Mouse (Mus musculus): ENCODE measurements at regions not wholly inside any gene's neighbourhood (a gene's known extent, or its start where the extent isn't known, plus 50 kb on each side); places are given as distances from the start of the nearest gene placed in this dataset.

GRCm38 (mm10) chr17:15311822-15312221 is 64.8 kb downstream of the Dll1 start:
- Histone ChIP-seq H3K27ac (ENCODE audit: insufficient read depth, low read length) (no peak overlapping the region), H3K9me3 (replicated peaks; ENCODE audit: control insufficient read depth, insufficient read depth, low read length, poor library complexity, severe bottlenecking) (no peaks in the 10 kb centered on the region), H3K36me3 (ENCODE audit: control insufficient read depth, insufficient read depth, low read length, poor library complexity, severe bottlenecking) (no peaks in the 10 kb centered on the region), H3K9ac (ENCODE audit: low read depth, poor library complexity, severe bottlenecking) (no peak overlapping the region), H3K27me3 (ENCODE audit: control insufficient read depth, insufficient read depth, low read length, poor library complexity, severe bottlenecking) (no peaks in the 10 kb centered on the region), H3K4me1 (ENCODE audit: control insufficient read depth, insufficient read depth, low read length) (no peaks in the 10 kb centered on the region), H3K4me3 (ENCODE audit: low read depth, low read length) (no peak overlapping the region)
- TF ChIP-seq EP300 (IDR thresholded peaks at IDR 0.05; ENCODE audit: insufficient read depth, low read depth, low read length) (no peak), CTCF (IDR thresholded peaks at IDR 0.05; ENCODE audit: low read depth, low read length) (no peak), POLR2A (IDR thresholded peaks at IDR 0.05; ENCODE audit: insufficient read depth, low read length) (no peak)

DNA sequence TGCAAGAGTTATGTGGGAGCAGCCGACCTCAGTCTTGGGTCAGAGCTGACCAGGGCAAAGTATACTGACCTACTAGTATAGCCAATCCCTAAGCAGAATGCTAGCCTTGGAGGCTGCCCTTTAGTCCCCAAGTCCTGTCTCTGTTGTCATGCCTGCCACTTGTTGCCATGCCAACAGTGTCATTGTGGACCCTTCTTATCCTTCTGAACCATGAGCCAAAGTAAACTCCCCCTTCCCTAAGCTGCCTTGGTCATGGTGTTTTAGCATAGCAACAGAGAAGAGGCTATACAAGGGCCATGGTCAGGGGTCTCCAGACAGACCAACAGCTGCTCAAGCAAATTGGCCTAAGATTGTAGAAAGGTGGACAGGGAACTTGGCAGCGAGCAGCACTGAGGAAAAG is 66.2 kb downstream of the Dll1 start:
- no peaks in the 10 kb centered on the region for H3K9me3 ChIP-seq (replicated peaks; ENCODE audit: control insufficient read depth, insufficient read depth, low read length, poor library complexity, severe bottlenecking)
- H3K27ac ChIP-seq (ENCODE audit: insufficient read depth, low read length): no peak overlapping the region
- H3K36me3 ChIP-seq (ENCODE audit: control insufficient read depth, insufficient read depth, low read length, poor library complexity, severe bottlenecking): no peaks in the 10 kb centered on the region
- TF ChIP-seq POLR2A (IDR thresholded peaks at IDR 0.05; ENCODE audit: insufficient read depth, low read length) (no peak), EP300 (IDR thresholded peaks at IDR 0.05; ENCODE audit: insufficient read depth, low read depth, low read length) (no peak), CTCF (IDR thresholded peaks at IDR 0.05; ENCODE audit: low read depth, low read length) (no peak)
- H3K9ac ChIP-seq (ENCODE audit: low read depth, poor library complexity, severe bottlenecking): no peak overlapping the region
- no peaks in the 10 kb centered on the region for H3K4me1 ChIP-seq (ENCODE audit: control insufficient read depth, insufficient read depth, low read length)
- H3K4me3 ChIP-seq (ENCODE audit: low read depth, low read length): no peak overlapping the region
- no peaks in the 10 kb centered on the region for H3K27me3 ChIP-seq (ENCODE audit: control insufficient read depth, insufficient read depth, low read length, poor library complexity, severe bottlenecking)

- Histone ChIP-seq H3K36me3 (ENCODE audit: control insufficient read depth, insufficient read depth, low read length, poor library complexity, severe bottlenecking) (no peaks in the 10 kb centered on the region), H3K9me3 (replicated peaks; ENCODE audit: control insufficient read depth, insufficient read depth, low read length, poor library complexity, severe bottlenecking) (no peaks in the 10 kb centered on the region), H3K4me1 (ENCODE audit: control insufficient read depth, insufficient read depth, low read length) (no peaks in the 10 kb centered on the region), H3K27me3 (ENCODE audit: control insufficient read depth, insufficient read depth, low read length, poor library complexity, severe bottlenecking) (no peaks in the 10 kb centered on the region), H3K9ac (ENCODE audit: low read depth, poor library complexity, severe bottlenecking) (no peak overlapping the region), H3K4me3 (ENCODE audit: low read depth, low read length) (no peak overlapping the region), H3K27ac (ENCODE audit: insufficient read depth, low read length) (no peak overlapping the region)
- TF ChIP-seq EP300 (IDR thresholded peaks at IDR 0.05; ENCODE audit: insufficient read depth, low read depth, low read length): no peak
- no peak for TF ChIP-seq CTCF (IDR thresholded peaks at IDR 0.05; ENCODE audit: low read depth, low read length)
- no peak for TF ChIP-seq POLR2A (IDR thresholded peaks at IDR 0.05; ENCODE audit: insufficient read depth, low read length)
Observed at GRCm38 (mm10) chr17:15302110-15302509, 74.6 kb downstream of the Dll1 start.

- Histone ChIP-seq H3K9me3 (replicated peaks; ENCODE audit: control insufficient read depth, insufficient read depth, low read length, poor library complexity, severe bottlenecking) (no peaks in the 10 kb centered on the region), H3K27me3 (ENCODE audit: control insufficient read depth, insufficient read depth, low read length, poor library complexity, severe bottlenecking) (no peaks in the 10 kb centered on the region), H3K36me3 (ENCODE audit: control insufficient read depth, insufficient read depth, low read length, poor library complexity, severe bottlenecking) (no peaks in the 10 kb centered on the region), H3K4me1 (ENCODE audit: control insufficient read depth, insufficient read depth, low read length) (no peaks in the 10 kb centered on the region), H3K27ac (ENCODE audit: insufficient read depth, low read length) (no peak overlapping the region), H3K9ac (ENCODE audit: low read depth, poor library complexity, severe bottlenecking) (no peak overlapping the region), H3K4me3 (ENCODE audit: low read depth, low read length) (no peak overlapping the region)
- no peak for TF ChIP-seq POLR2A (IDR thresholded peaks at IDR 0.05; ENCODE audit: insufficient read depth, low read length)
- TF ChIP-seq CTCF (IDR thresholded peaks at IDR 0.05; ENCODE audit: low read depth, low read length): no peak
- TF ChIP-seq EP300 (IDR thresholded peaks at IDR 0.05; ENCODE audit: insufficient read depth, low read depth, low read length): no peak
Observed at GRCm38 (mm10) chr17:15299743-15300371, 76.8 kb downstream of the Dll1 start.

DNA sequence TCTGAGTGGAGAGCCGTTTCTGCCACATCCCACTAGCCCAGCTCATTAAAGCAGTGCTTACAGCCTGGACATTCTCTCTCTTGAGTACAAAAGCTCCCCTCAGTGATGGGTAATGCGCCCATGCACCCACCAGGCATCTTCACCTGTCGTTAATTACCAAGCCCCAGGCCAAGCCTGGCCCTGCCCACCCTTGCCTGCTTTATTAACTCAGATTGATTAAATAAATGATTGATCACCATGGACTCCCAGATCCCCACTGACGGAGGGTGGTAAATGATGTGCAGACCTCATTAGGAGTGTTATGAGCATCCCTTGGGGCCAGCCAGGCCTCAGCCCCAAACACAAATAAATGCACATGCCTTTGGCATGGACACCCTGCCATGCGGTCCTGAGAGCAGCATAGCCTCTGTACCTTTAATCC is 82.5 kb downstream of the Dll1 start:
- H3K36me3 ChIP-seq (ENCODE audit: control insufficient read depth, insufficient read depth, low read length, poor library complexity, severe bottlenecking): no peaks in the 10 kb centered on the region
- no peaks in the 10 kb centered on the region for H3K9me3 ChIP-seq (replicated peaks; ENCODE audit: control insufficient read depth, insufficient read depth, low read length, poor library complexity, severe bottlenecking)
- no peak overlapping the region for H3K27ac ChIP-seq (ENCODE audit: insufficient read depth, low read length)
- no peak overlapping the region for H3K4me3 ChIP-seq (ENCODE audit: low read depth, low read length)
- TF ChIP-seq EP300 (IDR thresholded peaks at IDR 0.05; ENCODE audit: insufficient read depth, low read depth, low read length) (no peak), CTCF (IDR thresholded peaks at IDR 0.05; ENCODE audit: low read depth, low read length) (no peak), POLR2A (IDR thresholded peaks at IDR 0.05; ENCODE audit: insufficient read depth, low read length) (no peak)
- no peaks in the 10 kb centered on the region for H3K4me1 ChIP-seq (ENCODE audit: control insufficient read depth, insufficient read depth, low read length)
- no peak overlapping the region for H3K9ac ChIP-seq (ENCODE audit: low read depth, poor library complexity, severe bottlenecking)
- H3K27me3 ChIP-seq (ENCODE audit: control insufficient read depth, insufficient read depth, low read length, poor library complexity, severe bottlenecking): no peaks in the 10 kb centered on the region

- no peak overlapping the region for H3K4me3 ChIP-seq (ENCODE audit: low read depth, low read length)
- H3K36me3 ChIP-seq (ENCODE audit: control insufficient read depth, insufficient read depth, low read length, poor library complexity, severe bottlenecking): no peaks in the 10 kb centered on the region
- no peak overlapping the region for H3K9ac ChIP-seq (ENCODE audit: low read depth, poor library complexity, severe bottlenecking)
- no peaks in the 10 kb centered on the region for H3K27me3 ChIP-seq (ENCODE audit: control insufficient read depth, insufficient read depth, low read length, poor library complexity, severe bottlenecking)
- TF ChIP-seq EP300 (IDR thresholded peaks at IDR 0.05; ENCODE audit: insufficient read depth, low read depth, low read length) (no peak), CTCF (IDR thresholded peaks at IDR 0.05; ENCODE audit: low read depth, low read length) (no peak), POLR2A (IDR thresholded peaks at IDR 0.05; ENCODE audit: insufficient read depth, low read length) (no peak)
- no peaks in the 10 kb centered on the region for H3K9me3 ChIP-seq (replicated peaks; ENCODE audit: control insufficient read depth, insufficient read depth, low read length, poor library complexity, severe bottlenecking)
- H3K27ac ChIP-seq (ENCODE audit: insufficient read depth, low read length): no peak overlapping the region
- no peaks in the 10 kb centered on the region for H3K4me1 ChIP-seq (ENCODE audit: control insufficient read depth, insufficient read depth, low read length)
Observed at GRCm38 (mm10) chr17:15292490-15293070, 84.1 kb downstream of the Dll1 start.
